Mouse (Mus musculus) layer of hippocampus, postnatal 36 days (tissue): Measurements from ENCODE around the gene Mrvi1. TPM values are rescaled to one million over a fixed set of nuclear protein-coding genes. Genes with fewer than 3 reads are reported as not detected.

Experiments used
- DNase-seq, 2 experiments: peaks; one replicate each; pipeline ENCODE4 v3.0.0; 2022
- total RNA-seq, 2 experiments: library from RNA; stranded (reverse); gene quantifications; 2 replicates each; pipeline ENCODE4 v1.2.3; 2021

The Mrvi1 gene
- total RNA-seq, 2 experiments from 2014 or later: 1.3 to 2.7 TPM

DNA sequence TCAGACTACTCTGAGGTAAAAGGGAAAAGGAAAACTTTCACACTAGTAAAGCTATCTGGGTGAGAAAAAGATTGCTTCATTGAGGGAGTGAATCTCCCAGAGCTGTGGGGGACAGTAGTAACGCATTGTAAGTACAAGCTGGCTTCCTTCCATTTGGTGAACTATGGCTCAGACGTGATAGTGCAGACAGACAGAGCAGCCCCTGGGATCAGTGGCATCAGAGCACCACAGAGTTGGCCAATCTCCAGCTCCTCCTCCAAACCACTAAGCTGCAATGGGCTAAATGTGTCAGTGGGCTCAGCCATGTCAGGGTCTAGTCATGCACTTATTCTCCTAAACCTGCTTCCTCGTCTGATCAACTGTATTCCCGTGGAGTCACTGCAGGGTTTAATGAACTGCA lies 158.7 kb downstream of the Mrvi1 start:
- DNase-seq: no peak

DNA sequence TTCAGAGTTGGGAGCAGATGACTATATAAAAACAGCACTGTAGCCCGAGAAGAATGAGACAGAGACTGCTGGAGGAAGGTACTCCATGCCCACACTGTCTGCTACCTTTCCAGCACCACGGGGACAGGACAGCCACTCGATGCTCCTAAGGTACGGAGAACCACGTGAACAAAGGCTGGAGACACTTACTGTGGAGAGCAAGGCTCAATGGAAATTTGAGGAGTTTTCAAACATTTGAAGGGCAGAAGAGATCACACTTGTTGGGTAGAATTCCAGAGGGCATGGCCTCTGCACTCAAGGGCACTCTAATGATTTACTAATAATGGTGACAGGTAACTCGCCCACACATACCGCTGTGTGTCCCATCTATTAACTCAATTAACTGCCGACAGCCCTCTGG lies 159.2 kb downstream of the Mrvi1 start:
- no peak for DNase-seq

DNA sequence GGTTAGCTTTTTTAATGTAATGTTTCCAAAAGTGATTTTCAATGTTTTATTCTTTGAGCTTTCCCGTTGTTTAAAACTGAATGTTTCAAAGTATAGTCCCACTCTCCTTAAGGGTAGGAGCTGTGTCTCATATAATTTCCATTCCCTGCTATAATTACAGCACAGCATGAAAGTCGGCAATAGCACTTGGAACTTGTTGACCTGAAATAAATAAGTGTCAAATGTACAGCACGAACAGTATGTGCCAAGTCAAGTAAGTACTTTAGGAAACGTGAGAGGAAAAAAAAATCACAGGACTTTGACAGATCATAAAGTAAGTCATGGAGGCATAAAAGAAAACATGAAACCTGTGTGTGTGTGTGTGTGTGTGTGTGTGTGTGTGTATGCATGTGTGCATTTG lies 160.2 kb downstream of the Mrvi1 start:
- no peak for DNase-seq

DNA sequence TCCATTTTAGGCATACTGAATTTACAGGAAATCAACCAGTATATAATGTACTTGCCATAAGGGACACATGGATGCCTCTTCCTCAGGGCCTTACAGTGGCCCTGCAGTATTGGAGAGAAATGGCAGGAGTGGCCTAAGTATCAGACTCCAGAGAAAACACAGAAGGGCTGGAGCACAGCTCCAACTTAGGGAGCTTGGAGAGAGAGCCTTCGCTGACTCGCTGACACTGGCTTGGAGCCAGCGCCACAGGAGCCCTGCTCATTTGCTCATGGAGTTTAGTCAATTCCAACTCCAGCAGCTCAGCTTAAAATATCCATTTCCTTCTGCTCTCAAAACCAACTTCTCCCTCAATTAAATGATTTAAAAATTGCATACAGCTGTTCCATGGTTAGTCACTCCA lies 160.6 kb downstream of the Mrvi1 start:
- DNase-seq: no peak

DNA sequence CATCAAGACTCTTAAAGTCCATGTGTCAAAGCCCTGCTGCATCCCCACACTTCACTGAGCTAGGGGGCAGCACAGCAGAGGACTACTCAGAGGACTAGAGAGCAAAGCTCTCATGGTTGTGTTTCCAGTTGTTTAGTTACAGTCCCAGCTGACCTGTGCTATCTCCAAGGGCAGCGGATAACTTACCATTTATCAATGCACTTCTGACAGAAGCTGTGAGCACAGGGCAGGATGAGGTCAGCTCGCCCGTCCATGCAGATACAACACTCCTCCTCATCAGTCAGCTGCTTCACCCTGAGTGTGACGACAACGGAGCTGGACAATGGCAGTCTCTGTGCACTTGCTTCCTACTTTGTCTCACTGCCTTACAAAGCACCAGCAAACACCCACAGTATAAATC lies 161.2 kb downstream of the Mrvi1 start:
- no peak for DNase-seq

DNA sequence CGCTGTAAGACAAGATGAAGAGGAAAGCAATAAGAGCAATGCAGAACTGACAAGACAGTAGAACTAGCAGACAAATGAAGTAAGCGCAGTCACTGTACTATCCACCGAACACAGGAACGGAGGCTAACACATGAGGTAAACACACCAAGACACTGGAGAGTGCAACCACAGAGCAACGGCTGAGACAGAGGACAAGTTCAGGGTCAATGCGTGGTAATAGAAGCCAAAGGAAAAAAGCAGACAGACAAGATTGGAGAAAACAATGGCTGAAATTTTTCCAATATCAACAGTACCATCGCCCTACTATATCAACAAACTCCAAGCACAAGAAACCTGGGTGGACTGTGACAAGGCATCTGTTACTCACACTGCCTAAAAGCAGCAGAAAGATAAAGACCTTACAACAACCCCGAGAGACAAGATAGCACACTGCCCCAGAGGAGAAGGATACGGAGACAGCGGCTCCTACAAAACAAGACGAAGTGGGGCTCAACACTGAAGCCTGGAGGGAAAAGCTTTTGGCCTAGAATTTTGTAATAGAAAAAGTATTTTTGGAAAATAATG lies 163.4 kb downstream of the Mrvi1 start:
- DNase-seq: no peak

Other genes with a start within 250 kb of the Mrvi1 start
- 10 to 100 TPM; 20.1 to 23.1 TPM for gene Ampd3, start 214.3 kb downstream of the Mrvi1 start, total RNA-seq
- 10 to 100 TPM; 75.3 to 87.6 TPM for gene Rnf141, start 138.0 kb downstream of the Mrvi1 start, total RNA-seq
- 1 to 10 TPM; 1.3 to 2.5 TPM for gene Lyve1, start 119.2 kb downstream of the Mrvi1 start, total RNA-seq
- 10 to 100 TPM; 50.0 to 56.7 TPM for gene Ctr9, start 46.5 kb upstream of the Mrvi1 start, total RNA-seq
- gene Eif4g2, start 100.6 kb upstream of the Mrvi1 start, total RNA-seq: 100 to 1,000 TPM; 665 to 701 TPM